Mouse (Mus musculus): ENCODE measurements around the gene Nat8f4. TPM values are rescaled to one million over a fixed set of nuclear protein-coding genes. Genes with fewer than 3 reads are reported as not detected.

The Nat8f4 gene
- polyA plus RNA-seq, 1 experiment from 2014 or later, result 6.8 TPM

DNA sequence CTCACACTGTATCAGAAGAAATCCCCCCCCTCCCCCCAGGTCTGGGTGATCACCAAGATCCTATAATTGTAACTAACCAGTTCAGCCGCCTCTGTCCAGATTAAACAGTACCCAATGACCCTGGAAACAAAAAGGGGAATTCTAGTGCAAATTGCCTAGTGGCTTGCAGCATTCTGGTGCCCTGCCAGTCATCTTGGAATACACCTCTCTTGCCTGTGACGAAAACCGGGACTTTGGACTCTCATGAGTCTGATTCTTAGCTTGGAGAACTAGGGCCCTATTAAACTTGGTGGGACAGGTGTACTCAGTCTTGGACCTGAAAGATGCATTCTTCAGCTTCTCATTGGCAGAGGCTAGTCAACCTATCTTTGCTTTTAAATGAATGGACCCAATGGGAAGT lies 51.2 kb downstream of the Nat8f4 start:
- ATAC-seq (ENCODE audit: low FRiP score), result no peak
- no peak overlapping the region for H3K27ac ChIP-seq
- no peak overlapping the region for H3K4me2 ChIP-seq
- H3K9me3 ChIP-seq, result no peaks in the 10 kb centered on the region
- no peaks in the 10 kb centered on the region for H3K27me3 ChIP-seq
- H3K9ac ChIP-seq, result no peak overlapping the region
- no peaks in the 10 kb centered on the region for H3K36me3 ChIP-seq
- WGBS, result 74% methylated on average over 3 of the region's 3 CpGs
- no peak overlapping the region for H3K4me3 ChIP-seq
- no peaks in the 10 kb centered on the region for H3K4me1 ChIP-seq (replicated peaks)

DNA sequence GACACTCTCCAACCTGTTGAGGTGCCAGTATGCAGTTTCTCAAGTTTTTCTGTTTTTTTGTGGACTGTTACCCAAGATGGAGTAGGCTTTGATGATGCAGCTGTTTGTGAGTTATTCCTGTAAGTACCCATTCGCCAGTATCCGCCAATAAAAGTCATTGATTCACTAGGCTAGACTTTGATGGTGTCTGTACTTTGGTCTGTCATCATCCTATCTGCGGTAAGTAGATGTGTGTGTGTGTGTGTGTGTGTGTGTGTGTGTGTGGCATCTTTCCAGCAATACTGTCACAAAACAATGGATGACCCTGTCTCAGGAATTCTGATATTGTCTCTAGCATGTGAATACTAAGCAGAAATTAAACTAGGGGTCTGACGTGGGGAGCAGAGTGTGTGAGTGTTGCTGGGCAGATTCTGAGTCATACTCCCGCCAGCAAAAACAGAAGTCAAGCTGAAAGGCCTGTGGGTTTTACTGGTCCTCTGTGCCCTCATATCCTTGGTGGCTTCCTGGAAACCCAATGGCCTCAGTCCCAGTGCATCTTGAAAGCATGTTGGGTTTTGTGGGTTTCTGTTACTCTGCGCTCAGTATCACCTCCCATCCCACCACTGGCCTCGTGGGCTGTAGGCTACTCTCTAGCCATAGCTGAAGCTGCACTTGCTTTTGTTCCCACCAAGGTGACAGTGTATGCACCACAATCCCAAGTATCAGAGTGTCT lies 53.5 kb downstream of the Nat8f4 start:
- WGBS, result 88% methylated on average over 7 of the region's 7 CpGs
- no peak overlapping the region for H3K4me3 ChIP-seq

DNA sequence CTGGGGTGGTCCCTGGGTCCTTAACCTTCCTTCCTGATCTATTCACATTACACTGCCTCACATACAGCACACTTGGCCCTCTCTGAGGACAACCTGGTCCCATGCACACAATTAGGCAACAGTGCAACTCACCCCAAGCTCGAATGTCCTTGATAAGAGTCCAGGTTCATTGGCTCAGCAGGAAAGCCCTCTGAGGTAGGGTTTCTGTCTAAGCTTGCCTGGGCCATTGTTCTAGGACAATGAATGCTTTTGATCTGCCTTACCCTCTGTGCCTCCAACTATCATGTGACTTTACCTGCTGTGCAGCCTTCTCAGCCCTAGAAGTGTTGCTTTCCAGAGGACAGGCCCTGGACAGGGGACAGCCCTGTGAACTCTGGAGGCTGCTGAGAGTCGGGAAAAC lies 55.4 kb downstream of the Nat8f4 start:
- 24% methylated on average over 2 of the region's 2 CpGs for WGBS
- Histone ChIP-seq H3K27ac (no peak overlapping the region), H3K4me2 (no peak overlapping the region), H3K4me1 (replicated peaks) (0 out of 2 replicates have a peak, but pooled peaks cover 7% of the 10 kb centered on the region), H3K9ac (no peak overlapping the region), H3K36me3 (no peaks in the 10 kb centered on the region), H3K9me3 (no peaks in the 10 kb centered on the region), H3K27me3 (no peaks in the 10 kb centered on the region), H3K4me3 (no peak overlapping the region)
- no peak for ATAC-seq (ENCODE audit: low FRiP score)

More for the DNA sequence above, 53.5 kb downstream of the Nat8f4 start:
- no peaks in the 10 kb centered on the region for H3K9me3 ChIP-seq
- ATAC-seq (ENCODE audit: low FRiP score), result no peak
- H3K4me1 ChIP-seq (replicated peaks), result 0 out of 2 replicates have a peak, but pooled peaks cover 7% of the 10 kb centered on the region
- H3K36me3 ChIP-seq, result no peaks in the 10 kb centered on the region
- H3K9ac ChIP-seq, result no peak overlapping the region
- H3K27ac ChIP-seq, result no peak overlapping the region
- no peaks in the 10 kb centered on the region for H3K27me3 ChIP-seq
- H3K4me2 ChIP-seq, result no peak overlapping the region

Other genes starting within 250 kb of the Nat8f4 start
- gene Nat8f7, start 191.7 kb downstream of the Nat8f4 start, polyA plus RNA-seq (2015; fragmentation: Nextera tagmentation; extraction: Ambion mirVana), result 0.09 TPM in 1 of 2 replicates, not detected in the other
- gene Nat8f3, start 139.1 kb downstream of the Nat8f4 start, polyA plus RNA-seq (2015; fragmentation: Nextera tagmentation; extraction: Ambion mirVana), result 0.40 and 0.44 TPM in 2 replicates
- not detected in 2 replicates for gene Nat8f6, start 83.9 kb downstream of the Nat8f4 start, polyA plus RNA-seq (2015; fragmentation: Nextera tagmentation; extraction: Ambion mirVana)
- 0.29 TPM in 1 of 2 replicates, not detected in the other for gene Nat8f5, start 83.9 kb downstream of the Nat8f4 start, polyA plus RNA-seq (2015; fragmentation: Nextera tagmentation; extraction: Ambion mirVana)
- gene Nat8, start 72.8 kb downstream of the Nat8f4 start, polyA plus RNA-seq (2015; fragmentation: Nextera tagmentation; extraction: Ambion mirVana), result not detected in 2 replicates
- not detected in 2 replicates for gene Nat8f2, start 35.7 kb downstream of the Nat8f4 start, polyA plus RNA-seq (2015; fragmentation: Nextera tagmentation; extraction: Ambion mirVana)
- 50.0 and 55.5 TPM in 2 replicates for gene Tprkb, start 7.0 kb upstream of the Nat8f4 start, polyA plus RNA-seq (2015; fragmentation: Nextera tagmentation; extraction: Ambion mirVana)
- 16.0 and 20.0 TPM in 2 replicates for gene Nat8f1, start 10.8 kb upstream of the Nat8f4 start, polyA plus RNA-seq (2015; fragmentation: Nextera tagmentation; extraction: Ambion mirVana)
- gene Dusp11, start 56.8 kb upstream of the Nat8f4 start, polyA plus RNA-seq (2015; fragmentation: Nextera tagmentation; extraction: Ambion mirVana), result 49.9 and 53.4 TPM in 2 replicates
- not detected in 2 replicates for gene Figla, start 111.3 kb upstream of the Nat8f4 start, polyA plus RNA-seq (2015; fragmentation: Nextera tagmentation; extraction: Ambion mirVana)
- gene Add2, start 123.8 kb upstream of the Nat8f4 start, polyA plus RNA-seq (2015; fragmentation: Nextera tagmentation; extraction: Ambion mirVana), result 173 and 185 TPM in 2 replicates

Data from hindbrain, embryonic 13.5 days (tissue).